Mouse (Mus musculus) CH12.LX (cell line): ENCODE measurements around the gene Cdhr5. TPM values are rescaled to one million over a fixed set of nuclear protein-coding genes. Genes with fewer than 3 reads are reported as not detected.

ENCODE experiments used
- DNase-seq: peaks from one replicate; pipeline ENCODE4 v3.0.0-alpha.2; 2013; ENCODE audit errors: extremely low read depth
- H3K27ac ChIP-seq: 2 replicates; pipeline ENCODE4 v1.5.1; 2012; ENCODE audit warnings: low read depth, mild to moderate bottlenecking, control low read depth, moderate library complexity; ENCODE audit not compliant: insufficient read depth
- H3K27me3 ChIP-seq: replicated peaks from 2 replicates; pipeline ENCODE3; 2012; ENCODE audit warnings: inconsistent platforms
- H3K36me3 ChIP-seq, 2 experiments: replicated peaks in 1 of 2; 2 replicates each; pipeline versions ENCODE3 to v1.6.1; 2012; ENCODE audit warnings: inconsistent platforms in 1 of 2, low read length in 1 of 2, mild to moderate bottlenecking in 1 of 2, mixed read lengths in 1 of 2, moderate library complexity in 1 of 2; ENCODE audit not compliant: control insufficient read depth in 1 of 2, insufficient read depth in 1 of 2
- H3K4me1 ChIP-seq, 2 experiments: 2 replicates each; pipeline ENCODE4 v1.6.1; 2012; ENCODE audit warnings: inconsistent platforms in 1 of 2, moderate library complexity in 1 of 2; ENCODE audit not compliant: insufficient read depth in 2 of 2, control insufficient read depth in 1 of 2
- H3K4me2 ChIP-seq: 2 replicates; pipeline ENCODE4 v1.6.1; 2012; ENCODE audit warnings: low read depth, mild to moderate bottlenecking, control low read depth; ENCODE audit not compliant: poor library complexity, insufficient read depth, severe bottlenecking
- H3K4me3 ChIP-seq, 3 experiments: fragments of 150-350 bp in 1 of 3; sonication (generic) in 1 of 3; replicated peaks in 1 of 3; 2 replicates each; pipeline versions ENCODE3 to v1.5.1; 2011 to 2012; ENCODE audit warnings: low read depth in 2 of 3, low read length in 2 of 3, mild to moderate bottlenecking in 2 of 3, moderate library complexity in 2 of 3, control low read depth in 1 of 3, improper control_type of control experiment in 1 of 3, inconsistent platforms in 1 of 3, mixed read lengths in 1 of 3; ENCODE audit not compliant: poor library complexity in 1 of 3
- H3K79me2 ChIP-seq: replicated peaks from 2 replicates; pipeline ENCODE4 v1.6.1; 2012; ENCODE audit warnings: mild to moderate bottlenecking, moderate library complexity; ENCODE audit not compliant: control insufficient read depth, poor library complexity, insufficient read depth, severe bottlenecking; ENCODE audit errors: extremely low read depth
- H3K9ac ChIP-seq: 2 replicates; pipeline ENCODE4 v1.6.1; 2012; ENCODE audit warnings: low read depth, mild to moderate bottlenecking, control low read depth, moderate library complexity; ENCODE audit not compliant: insufficient read depth
- H3K9me3 ChIP-seq: replicated peaks from 2 replicates; pipeline ENCODE3; 2012; ENCODE audit warnings: low read length, inconsistent platforms, mixed read lengths
- BHLHE40 ChIP-seq: IDR thresholded peaks from 2 replicates; pipeline ENCODE4 v1.6.1; 2011; ENCODE audit warnings: mild to moderate bottlenecking, low read depth, low read length, improper control_type of control experiment
- CHD1 ChIP-seq: IDR thresholded peaks from 2 replicates; pipeline ENCODE4 v1.6.1; 2012; ENCODE audit warnings: low read depth, low read length, improper control_type of control experiment, inconsistent platforms
- CTCF ChIP-seq, 2 experiments: IDR thresholded peaks in 1 of 2; conservative IDR thresholded peaks in 1 of 2; 2 replicates each; pipeline ENCODE4 v1.5.1; 2011 to 2012; ENCODE audit warnings: low read depth in 2 of 2, low read length in 2 of 2, improper control_type of control experiment in 1 of 2, inconsistent platforms in 1 of 2, mild to moderate bottlenecking in 1 of 2, moderate library complexity in 1 of 2
- E2F4 ChIP-seq: IDR thresholded peaks from 2 replicates; pipeline ENCODE4 v1.6.1; 2011; ENCODE audit warnings: low read depth, low read length, improper control_type of control experiment; ENCODE audit not compliant: insufficient replicate concordance
- EP300 ChIP-seq: IDR thresholded peaks from 2 replicates; pipeline ENCODE4 v1.6.1; 2011; ENCODE audit warnings: low read length, improper control_type of control experiment
- ETS1 ChIP-seq: conservative IDR thresholded peaks from 2 replicates; pipeline ENCODE4 v1.6.1; 2012; ENCODE audit warnings: low read depth, mild to moderate bottlenecking, inconsistent platforms, low read length, improper control_type of control experiment, moderate library complexity
- HCFC1 ChIP-seq: IDR thresholded peaks from 2 replicates; pipeline ENCODE4 v1.6.1; 2012; ENCODE audit warnings: low read depth, mild to moderate bottlenecking, inconsistent platforms, low read length, improper control_type of control experiment
- IRF4 ChIP-seq: IDR thresholded peaks from 2 replicates; pipeline ENCODE4 v1.6.1; 2014; ENCODE audit warnings: low read depth, mild to moderate bottlenecking, inconsistent platforms, low read length, improper control_type of control experiment
- JUN ChIP-seq: IDR thresholded peaks from 2 replicates; pipeline ENCODE4 v1.6.1; 2011; ENCODE audit warnings: low read depth, mild to moderate bottlenecking, low read length, improper control_type of control experiment, moderate library complexity; ENCODE audit not compliant: insufficient read depth
- KAT2A ChIP-seq: IDR thresholded peaks from 2 replicates; pipeline ENCODE4 v1.6.1; 2012; ENCODE audit warnings: low read length, improper control_type of control experiment, inconsistent platforms; ENCODE audit not compliant: insufficient replicate concordance
- MAFK ChIP-seq: IDR thresholded peaks from 2 replicates; pipeline ENCODE4 v1.6.1; 2011; ENCODE audit warnings: low read length, improper control_type of control experiment; ENCODE audit not compliant: insufficient replicate concordance
- MAX ChIP-seq: IDR thresholded peaks from 2 replicates; pipeline ENCODE4 v1.6.1; 2011; ENCODE audit warnings: low read length, improper control_type of control experiment
- MYC ChIP-seq: IDR thresholded peaks from 2 replicates; pipeline ENCODE4 v1.6.1; 2011; ENCODE audit warnings: low read depth, mild to moderate bottlenecking, improper control_type of control experiment, low read length
- NELFE ChIP-seq: IDR thresholded peaks from 2 replicates; pipeline ENCODE4 v1.6.1; 2011; ENCODE audit warnings: low read depth, low read length, improper control_type of control experiment
- PAX5 ChIP-seq: IDR thresholded peaks from 2 replicates; pipeline ENCODE4 v1.6.1; 2012; ENCODE audit warnings: low read length, inconsistent platforms, mixed read lengths
- POLR2A ChIP-seq: IDR thresholded peaks from 2 replicates; pipeline ENCODE4 v1.6.1; 2011; ENCODE audit warnings: low read depth, mild to moderate bottlenecking, improper control_type of control experiment, low read length
- POLR2AphosphoS2 ChIP-seq: IDR thresholded peaks from 2 replicates; pipeline ENCODE4 v1.6.1; 2011; ENCODE audit warnings: low read depth, low read length, improper control_type of control experiment
- RAD21 ChIP-seq: IDR thresholded peaks from 2 replicates; pipeline ENCODE4 v1.6.1; 2011; ENCODE audit warnings: low read depth, mild to moderate bottlenecking, low read length, improper control_type of control experiment, moderate library complexity
- TCF12 ChIP-seq: IDR thresholded peaks from 2 replicates; pipeline ENCODE4 v1.6.1; 2014; ENCODE audit warnings: low read depth, mild to moderate bottlenecking, inconsistent platforms, low read length, improper control_type of control experiment
- UBTF ChIP-seq: IDR thresholded peaks from 2 replicates; pipeline ENCODE4 v1.6.1; 2012; ENCODE audit warnings: low read depth, mild to moderate bottlenecking, inconsistent platforms, low read length, improper control_type of control experiment, moderate library complexity
- USF2 ChIP-seq: conservative IDR thresholded peaks from 2 replicates; pipeline ENCODE4 v1.6.1; 2011; ENCODE audit warnings: low read depth, low read length, improper control_type of control experiment
- ZC3H11A ChIP-seq: IDR thresholded peaks from 2 replicates; pipeline ENCODE4 v1.6.1; 2012; ENCODE audit warnings: low read depth, mild to moderate bottlenecking, inconsistent platforms, low read length, improper control_type of control experiment
- ZNF384 ChIP-seq: IDR thresholded peaks from 2 replicates; pipeline ENCODE4 v1.6.1; 2012; ENCODE audit warnings: low read depth, low read length, improper control_type of control experiment, inconsistent platforms
- dilution Hi-C: fragments of 300-500 bp; cut with MboI; formaldehyde crosslinking; loops from 2 replicates; pipeline ENCODE4 v1.14.3; 2020; ENCODE audit warnings: low sequenced_read_pairs; ENCODE audit not compliant: extremely low pct_unique_long_range_greater_than_20kb, extremely low pct_ligation_motif_present
- in situ Hi-C: fragments of 300-500 bp; cut with MboI; formaldehyde crosslinking; loops from 3 replicates; pipeline ENCODE4 v1.14.3; 2019; ENCODE audit warnings: low sequenced_read_pairs, low pct_ligation_motif_present, low pct_unique_long_range_greater_than_20kb, mixed read lengths
- polyA plus RNA-seq: library from polyadenylated mRNA; unstranded; fragments of >175 nt; gene quantifications from 2 replicates; pipeline ENCODE4 v1.2.1, GENCODE M21; 2012; ENCODE audit warnings: low read depth; ENCODE audit not compliant: insufficient read length
- total RNA-seq, 2 experiments: library from RNA; depleted of rRNA; stranded (reverse); fragments of 300-350 nt in 1 of 2; fragments of >200 nt in 1 of 2; gene quantifications; 2 replicates each; pipeline ENCODE4 v1.2.3; 2012 to 2014

Gene Cdhr5
- total and polyA plus RNA-seq, 3 experiments: 0.35 to 3.9 (median 1.9) TPM

- H3K4me3 ChIP-seq: no peak overlapping the region
- peaks cover 37 to 70% of the 10 kb centered on the region in 2 experiments for H3K36me3 ChIP-seq
- no peak overlapping the region for H3K4me2 ChIP-seq
- no peaks in the 10 kb centered on the region for H3K27me3 ChIP-seq
- H3K79me2 ChIP-seq: no peaks in the 10 kb centered on the region
- H3K4me1 ChIP-seq: peaks cover 0 to 14% of the 10 kb centered on the region in 2 experiments; a peak in 2 of 4 replicates
- no peak overlapping the region for H3K9ac ChIP-seq
- no peak for TF ChIP-seq POLR2AphosphoS2
- no peak for TF ChIP-seq MAX
- TF ChIP-seq E2F4: no peak
- no peak for TF ChIP-seq NELFE
- no peak for TF ChIP-seq CHD1
- no peak for TF ChIP-seq PAX5
- TF ChIP-seq BHLHE40: no peak
- no peak for TF ChIP-seq POLR2A
- no peak for TF ChIP-seq MAFK
- TF ChIP-seq EP300: no peak
- no peak for TF ChIP-seq HCFC1
- TF ChIP-seq RAD21: no peak
- no peak overlapping the region for H3K27ac ChIP-seq
- in situ Hi-C loops: no loop called here
- no peaks in the 10 kb centered on the region for H3K9me3 ChIP-seq
- dilution Hi-C loops: no loop called here
- DNase-seq: no peak
Observed at GRCm38 (mm10) chr7:141299175-141299574, 22.6 kb upstream of the Cdhr5 start.

- Histone ChIP-seq H3K27ac (no peak overlapping the region), H3K27me3 (no peaks in the 10 kb centered on the region), H3K79me2 (no peaks in the 10 kb centered on the region), H3K36me3 (peaks cover 31 to 60% of the 10 kb centered on the region in 2 experiments), H3K4me3 (no peak overlapping the region), H3K4me2 (no peak overlapping the region), H3K9me3 (no peaks in the 10 kb centered on the region), H3K9ac (no peak overlapping the region), H3K4me1 (peaks cover 0 to 10% of the 10 kb centered on the region in 2 experiments; a peak in 2 of 4 replicates)
- no peak for DNase-seq
- in situ Hi-C loops: no loop called here
- dilution Hi-C loops: no loop called here
- TF ChIP-seq ZNF384: peak; percentile 30; the same call in 1 of the 2 replicates
- no peak for TF ChIP-seq ZC3H11A
Observed at GRCm38 (mm10) chr7:141297926-141298650, 21.5 kb upstream of the Cdhr5 start.

- peaks cover 6 to 25% of the 10 kb centered on the region in 2 experiments for H3K36me3 ChIP-seq
- dilution Hi-C loops: no loop called here
- no peak overlapping the region for H3K27ac ChIP-seq
- no peak overlapping the region for H3K9ac ChIP-seq
- H3K79me2 ChIP-seq: no peaks in the 10 kb centered on the region
- peaks cover 3 to 5% of the 10 kb centered on the region in 2 experiments; a peak in 2 of 4 replicates for H3K4me1 ChIP-seq
- no peak for TF ChIP-seq JUN
- TF ChIP-seq IRF4: no peak
- TF ChIP-seq UBTF: no peak
- no peak for TF ChIP-seq KAT2A
- no peak for TF ChIP-seq CTCF (conservative IDR thresholded peaks at IDR 0.05 in 1 of 2, IDR thresholded peaks at IDR 0.05 in 1 of 2; ENCODE audit: low read depth in 2 of 2, low read length in 2 of 2)
- no peak for TF ChIP-seq MAX
- TF ChIP-seq MYC: no peak
- no peak for TF ChIP-seq USF2
- no peak for TF ChIP-seq POLR2A
- no peak for TF ChIP-seq ETS1
- TF ChIP-seq TCF12: no peak
- in situ Hi-C loops: no loop called here
- no peak overlapping the region for H3K4me2 ChIP-seq
- no peak for DNase-seq
- H3K4me3 ChIP-seq: no peak overlapping the region
- H3K27me3 ChIP-seq: no peaks in the 10 kb centered on the region
- no peaks in the 10 kb centered on the region for H3K9me3 ChIP-seq
Observed at GRCm38 (mm10) chr7:141294479-141294878, 17.9 kb upstream of the Cdhr5 start.
